Mouse (Mus musculus): ENCODE data around the gene Nxpe4. TPM values are rescaled to one million over a fixed set of nuclear protein-coding genes. Genes with fewer than 3 reads are reported as not detected.

Nxpe4 gene
- total and polyA plus RNA-seq, 3 experiments, result 2.0 to 9.6 (median 4.8) TPM

DNA sequence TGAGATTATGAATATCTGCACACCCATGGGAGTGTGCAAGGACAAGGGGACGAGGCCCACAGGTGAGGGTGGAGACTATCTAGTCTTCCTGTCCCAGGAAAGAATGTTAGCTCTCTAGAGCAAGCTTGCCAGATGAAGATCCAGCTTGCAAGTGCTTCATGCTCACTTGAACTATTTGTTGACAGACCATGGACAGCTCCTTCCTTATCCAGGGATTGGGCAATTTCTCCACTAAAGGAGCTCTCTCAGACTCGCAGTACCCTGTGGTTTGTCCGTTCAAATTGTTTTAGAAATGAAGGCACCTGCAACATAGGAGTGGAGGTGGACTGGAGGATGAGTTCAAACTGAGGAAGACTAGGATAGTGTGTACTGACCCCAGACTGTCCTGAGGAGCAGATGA, 24.3 kb upstream of the Nxpe4 start:
- DNase-seq (ENCODE audit: extremely low read depth), result no peak
- Histone ChIP-seq H3K79me2 (replicated peaks; ENCODE audit: control insufficient read depth, extremely low read depth, insufficient read depth, poor library complexity, severe bottlenecking) (no peaks in the 10 kb centered on the region), H3K36me3 (replicated peaks in 1 of 2; ENCODE audit: control insufficient read depth in 1 of 2, insufficient read depth in 1 of 2, low read length in 1 of 2) (no peaks in the 10 kb centered on the region), H3K4me3 (replicated peaks in 1 of 3; ENCODE audit: low read depth in 2 of 3, low read length in 2 of 3, poor library complexity in 1 of 3) (no peak overlapping the region), H3K27me3 (replicated peaks) (peaks cover 88% of the 10 kb centered on the region), H3K4me2 (ENCODE audit: insufficient read depth, low read depth, poor library complexity, severe bottlenecking) (no peak overlapping the region), H3K9ac (ENCODE audit: insufficient read depth, low read depth) (no peak overlapping the region), H3K27ac (ENCODE audit: insufficient read depth, low read depth) (no peak overlapping the region), H3K9me3 (replicated peaks; ENCODE audit: low read length) (no peaks in the 10 kb centered on the region), H3K4me1 (ENCODE audit: control insufficient read depth in 1 of 2, insufficient read depth in 2 of 2) (no peaks in the 10 kb centered on the region)
- in situ Hi-C loops (cut with MboI; ENCODE audit: low pct_ligation_motif_present, low pct_unique_long_range_greater_than_20kb, low sequenced_read_pairs) (no loop called here), dilution Hi-C loops (cut with MboI; ENCODE audit: extremely low pct_ligation_motif_present, extremely low pct_unique_long_range_greater_than_20kb, low sequenced_read_pairs) (no loop called here)
- no peak for TF ChIP-seq TCF12 (IDR thresholded peaks at IDR 0.05; ENCODE audit: low read depth, low read length)
- no peak for TF ChIP-seq E2F4 (IDR thresholded peaks at IDR 0.05; ENCODE audit: insufficient replicate concordance, low read depth, low read length)
- TF ChIP-seq ZMIZ1 (IDR thresholded peaks at IDR 0.05; ENCODE audit: low read depth, low read length), result no peak
- no peak for TF ChIP-seq PAX5 (IDR thresholded peaks at IDR 0.05; ENCODE audit: low read length)
- no peak for TF ChIP-seq JUND (conservative IDR thresholded peaks at IDR 0.05; ENCODE audit: low read depth, low read length)
- no peak for TF ChIP-seq POLR2A (IDR thresholded peaks at IDR 0.05; ENCODE audit: low read depth, low read length)
- no peak for TF ChIP-seq NRF1 (IDR thresholded peaks at IDR 0.05; ENCODE audit: low read depth, low read length)
- no peak for TF ChIP-seq CHD2 (IDR thresholded peaks at IDR 0.05; ENCODE audit: low read length)
- TF ChIP-seq MYC (IDR thresholded peaks at IDR 0.05; ENCODE audit: low read depth, low read length), result no peak
- TF ChIP-seq USF1 (IDR thresholded peaks at IDR 0.05; ENCODE audit: low read depth, low read length), result no peak
- no peak for TF ChIP-seq ZNF384 (IDR thresholded peaks at IDR 0.05; ENCODE audit: low read depth, low read length)
- no peak for TF ChIP-seq CTCF (conservative IDR thresholded peaks at IDR 0.05 in 1 of 2, IDR thresholded peaks at IDR 0.05 in 1 of 2; ENCODE audit: low read depth in 2 of 2, low read length in 2 of 2)
- TF ChIP-seq ZKSCAN1 (IDR thresholded peaks at IDR 0.05; ENCODE audit: borderline replicate concordance, low read depth, low read length), result no peak
- TF ChIP-seq MAFK (IDR thresholded peaks at IDR 0.05; ENCODE audit: insufficient replicate concordance, low read length), result no peak
- no peak for TF ChIP-seq MAX (IDR thresholded peaks at IDR 0.05; ENCODE audit: low read length)
- TF ChIP-seq TBP (conservative IDR thresholded peaks at IDR 0.05; ENCODE audit: low read depth, low read length), result no peak

DNA sequence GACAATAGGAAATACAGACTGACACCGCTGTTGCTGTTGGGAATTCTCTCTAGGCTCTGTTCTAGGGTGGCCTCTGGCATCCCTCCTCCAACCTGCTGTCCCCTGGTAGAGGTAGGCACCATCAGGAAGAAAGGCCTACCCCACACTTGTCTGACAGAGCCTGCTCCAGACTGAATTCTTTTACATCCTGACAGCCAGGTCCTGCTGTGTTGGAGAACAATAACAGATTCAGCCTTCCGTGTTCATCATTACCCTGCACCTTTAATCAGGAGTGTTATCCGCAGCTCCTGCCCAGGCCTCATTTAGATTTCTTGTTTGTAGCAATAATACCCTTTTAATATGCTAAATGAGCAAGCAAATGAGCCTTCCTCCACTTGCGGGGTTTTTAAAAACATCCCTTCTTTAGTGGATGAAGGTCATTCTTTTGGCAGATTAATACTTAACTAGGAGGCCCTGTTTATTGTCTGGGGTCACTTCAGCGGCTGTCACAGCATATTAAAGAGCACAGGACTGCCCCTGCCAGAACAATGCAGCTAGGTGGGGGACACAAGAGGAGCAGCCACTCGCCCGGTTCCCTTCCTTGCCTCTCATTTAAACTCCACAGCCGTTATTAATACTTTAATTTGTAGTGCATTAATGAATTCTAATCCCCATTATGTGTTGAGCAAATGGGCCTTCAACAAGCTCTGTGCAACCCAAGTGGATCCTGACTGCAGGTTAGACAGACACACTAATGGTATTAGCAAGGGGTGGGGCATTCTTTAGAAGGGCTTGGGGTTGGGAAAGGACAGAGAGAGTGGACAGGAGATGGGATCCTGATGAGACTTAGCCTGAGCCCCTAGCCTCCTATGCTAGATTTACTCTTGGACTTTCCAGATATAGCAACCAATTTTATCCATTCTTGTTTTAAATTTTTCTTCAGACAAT, 21.1 kb upstream of the Nxpe4 start:
- H3K27ac ChIP-seq (ENCODE audit: insufficient read depth, low read depth), result no peak overlapping the region
- no peak for TF ChIP-seq EP300 (IDR thresholded peaks at IDR 0.05; ENCODE audit: low read length)
- TF ChIP-seq MEF2A (IDR thresholded peaks at IDR 0.05; ENCODE audit: borderline replicate concordance, low read depth, low read length), result no peak
- TF ChIP-seq RAD21 (IDR thresholded peaks at IDR 0.05; ENCODE audit: low read depth, low read length), result no peak
- TF ChIP-seq MYC (IDR thresholded peaks at IDR 0.05; ENCODE audit: low read depth, low read length), result no peak
- H3K9ac ChIP-seq (ENCODE audit: insufficient read depth, low read depth), result no peak overlapping the region
- H3K79me2 ChIP-seq (replicated peaks; ENCODE audit: control insufficient read depth, extremely low read depth, insufficient read depth, poor library complexity, severe bottlenecking), result no peaks in the 10 kb centered on the region
- no peaks in the 10 kb centered on the region for H3K9me3 ChIP-seq (replicated peaks; ENCODE audit: low read length)
- DNase-seq (ENCODE audit: extremely low read depth), result no peak
- no peak overlapping the region for H3K4me3 ChIP-seq (replicated peaks in 1 of 3; ENCODE audit: low read depth in 2 of 3, low read length in 2 of 3, poor library complexity in 1 of 3)
- in situ Hi-C loops (cut with MboI; ENCODE audit: low pct_ligation_motif_present, low pct_unique_long_range_greater_than_20kb, low sequenced_read_pairs) (no loop called here), dilution Hi-C loops (cut with MboI; ENCODE audit: extremely low pct_ligation_motif_present, extremely low pct_unique_long_range_greater_than_20kb, low sequenced_read_pairs) (no loop called here)
- H3K36me3 ChIP-seq (replicated peaks in 1 of 2; ENCODE audit: control insufficient read depth in 1 of 2, insufficient read depth in 1 of 2, low read length in 1 of 2), result no peaks in the 10 kb centered on the region
- no peak overlapping the region for H3K4me2 ChIP-seq (ENCODE audit: insufficient read depth, low read depth, poor library complexity, severe bottlenecking)
- H3K27me3 ChIP-seq (replicated peaks), result peaks cover 79% of the 10 kb centered on the region
- no peaks in the 10 kb centered on the region for H3K4me1 ChIP-seq (ENCODE audit: control insufficient read depth in 1 of 2, insufficient read depth in 2 of 2)

All from CH12.LX (cell line).